Mouse (Mus musculus): ENCODE measurements around the gene Bcar3. TPM values are rescaled to one million over a fixed set of nuclear protein-coding genes. Genes with fewer than 3 reads are reported as not detected.

Bcar3 gene
- total RNA-seq, 2 experiments from 2014 or later = 8.0 to 9.0 TPM

GRCm38 (mm10) chr3:122324528-122324927 is 30.6 kb downstream of the Bcar3 start:
- no peak for DNase-seq
- intact Hi-C loops (cut with DNase I) = no loop called here

GRCm38 (mm10) chr3:122330484-122330883 is 36.5 kb downstream of the Bcar3 start:
- DNase-seq = no peak
- intact Hi-C loops (cut with DNase I) = no loop called here

- intact Hi-C loops (cut with DNase I) = no loop called here
These were observed 39.6 kb downstream of the Bcar3 start for GRCm38 (mm10) chr3:122333493-122333892.

GRCm38 (mm10) chr3:122333902-122334301 is 40.0 kb downstream of the Bcar3 start:
- intact Hi-C loops (cut with DNase I) = no loop called here
- DNase-seq = peak in 1 of 2 experiments; percentile 13

More at GRCm38 (mm10) chr3:122333493-122333892, 39.6 kb downstream of the Bcar3 start:
- DNase-seq = peak in 1 of 2 experiments; percentile 23

- DNase-seq = no peak
- intact Hi-C loops (cut with DNase I) = no loop called here
These were observed 40.4 kb downstream of the Bcar3 start for GRCm38 (mm10) chr3:122334375-122334774.

- intact Hi-C loops (cut with DNase I) = no loop called here
- no peak for DNase-seq
These were observed 42.1 kb downstream of the Bcar3 start for GRCm38 (mm10) chr3:122336030-122336429.

- intact Hi-C loops (cut with DNase I) = no loop called here
- no peak for DNase-seq
These were observed 44.1 kb downstream of the Bcar3 start for GRCm38 (mm10) chr3:122337992-122338391.

GRCm38 (mm10) chr3:122338897-122339296 is 45.0 kb downstream of the Bcar3 start:
- DNase-seq = no peak
- intact Hi-C loops (cut with DNase I) = no loop called here

GRCm38 (mm10) chr3:122340135-122341068 is 46.5 kb downstream of the Bcar3 start:
- DNase-seq = no peak
- intact Hi-C loops (cut with DNase I) = no loop called here

- no peak for DNase-seq
- intact Hi-C loops (cut with DNase I) = no loop called here
These were observed 49.5 kb downstream of the Bcar3 start for GRCm38 (mm10) chr3:122343437-122343853.

- intact Hi-C loops (cut with DNase I) = no loop called here
- no peak for DNase-seq
These were observed 50.4 kb downstream of the Bcar3 start for GRCm38 (mm10) chr3:122344350-122344749.

GRCm38 (mm10) chr3:122345977-122346472 is 52.1 kb downstream of the Bcar3 start:
- no peak for DNase-seq
- intact Hi-C loops (cut with DNase I) = no loop called here

GRCm38 (mm10) chr3:122346600-122346999 is 52.7 kb downstream of the Bcar3 start:
- no peak for DNase-seq
- intact Hi-C loops (cut with DNase I) = no loop called here

- DNase-seq = no peak
- intact Hi-C loops (cut with DNase I) = no loop called here
These were observed 54.7 kb downstream of the Bcar3 start for GRCm38 (mm10) chr3:122348677-122349076.

GRCm38 (mm10) chr3:122352801-122353200 is 58.9 kb downstream of the Bcar3 start:
- no peak for DNase-seq

GRCm38 (mm10) chr3:122359426-122359825 is 65.5 kb downstream of the Bcar3 start:
- intact Hi-C loops (cut with DNase I) = no loop called here
- DNase-seq = no peak

More at GRCm38 (mm10) chr3:122352801-122353200, 58.9 kb downstream of the Bcar3 start:
- intact Hi-C loops (cut with DNase I) = no loop called here

GRCm38 (mm10) chr3:122359954-122360353 is 66.0 kb downstream of the Bcar3 start:
- no peak for DNase-seq
- intact Hi-C loops (cut with DNase I) = no loop called here

- intact Hi-C loops (cut with DNase I) = no loop called here
- peak; percentile 47 to 63 for DNase-seq
These were observed 66.8 kb downstream of the Bcar3 start for GRCm38 (mm10) chr3:122360721-122361138.

- peak in 1 of 2 experiments; percentile 17 for DNase-seq
- intact Hi-C loops (cut with DNase I) = no loop called here
These were observed 68.8 kb downstream of the Bcar3 start for GRCm38 (mm10) chr3:122362719-122363118.

- DNase-seq = no peak
- intact Hi-C loops (cut with DNase I) = no loop called here
These were observed 70.6 kb downstream of the Bcar3 start for GRCm38 (mm10) chr3:122364565-122364964.

GRCm38 (mm10) chr3:122365326-122365725 is 71.4 kb downstream of the Bcar3 start:
- peak; percentile 26 to 43 for DNase-seq
- intact Hi-C loops (cut with DNase I) = no loop called here

All from heart, postnatal 14 days (tissue).